Mouse (Mus musculus): ENCODE data around the gene Tmem97. TPM values are rescaled to one million over a fixed set of nuclear protein-coding genes. Genes with fewer than 3 reads are reported as not detected.

Gene Tmem97
- polyA plus RNA-seq, 1 experiment, result 20.6 TPM

DNA sequence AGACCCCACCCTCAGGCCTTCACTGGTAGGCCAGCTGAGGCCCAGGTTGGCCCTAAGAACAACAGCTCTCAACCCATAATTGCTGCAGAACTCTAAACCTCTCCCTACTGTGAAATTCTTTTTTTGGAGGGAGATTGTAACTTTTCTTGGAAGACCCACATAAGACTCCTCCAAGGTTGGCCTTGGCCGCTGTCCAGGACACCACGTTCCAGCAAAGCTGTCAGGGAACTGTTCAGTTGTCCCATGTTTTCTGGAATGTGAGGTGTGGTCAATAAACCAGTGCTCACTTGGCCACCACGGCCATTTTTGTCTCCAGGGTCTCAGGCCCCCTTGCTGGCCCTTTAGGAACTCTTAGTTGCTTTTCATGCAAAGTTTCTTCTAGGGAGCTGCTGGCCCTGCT is 28.7 kb downstream of the Tmem97 start:
- no peak for DNase-seq
- no peaks in the 10 kb centered on the region for H3K27me3 ChIP-seq (ENCODE audit: control insufficient read depth, insufficient read depth, low read length)
- H3K36me3 ChIP-seq (ENCODE audit: control insufficient read depth, insufficient read depth, low read length), result peaks cover 33% of the 10 kb centered on the region
- no peak for TF ChIP-seq CTCF (IDR thresholded peaks at IDR 0.05; ENCODE audit: borderline replicate concordance, control insufficient read depth, extremely low read depth, insufficient read depth, low read length, poor library complexity)
- TF ChIP-seq POLR2A (IDR thresholded peaks at IDR 0.05; ENCODE audit: control insufficient read depth, extremely low read depth, insufficient read depth, low read length, poor library complexity), result no peak
- WGBS, result 93% methylated on average over 3 of the region's 3 CpGs
- no peaks in the 10 kb centered on the region for H3K4me1 ChIP-seq (replicated peaks; ENCODE audit: control insufficient read depth, insufficient read depth, low read length)
- no peak overlapping the region for H3K4me3 ChIP-seq (ENCODE audit: control insufficient read depth, insufficient read depth, low read length)
- no peak overlapping the region for H3K27ac ChIP-seq (ENCODE audit: control insufficient read depth, insufficient read depth, low read length)

DNA sequence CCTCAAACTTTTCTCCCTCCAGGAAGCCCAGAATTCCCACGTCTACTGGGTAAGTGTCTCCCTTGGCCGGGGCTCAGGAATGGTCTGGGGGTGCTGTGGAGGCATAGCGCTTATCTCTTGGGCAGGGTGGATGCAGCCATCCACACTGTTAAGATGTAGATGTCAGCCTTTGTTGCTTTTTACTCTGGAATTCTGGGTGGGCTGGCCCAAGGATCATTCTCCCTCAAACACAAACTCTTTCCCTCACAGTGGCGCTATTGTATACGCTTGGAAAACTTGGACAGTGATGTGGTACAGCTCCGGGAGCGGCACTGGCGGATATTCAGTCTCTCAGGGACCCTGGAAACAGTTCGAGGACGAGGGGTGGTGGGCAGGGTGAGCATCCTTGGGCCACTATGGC is 31.6 kb downstream of the Tmem97 start:
- Histone ChIP-seq H3K27me3 (ENCODE audit: control insufficient read depth, insufficient read depth, low read length) (no peaks in the 10 kb centered on the region), H3K36me3 (ENCODE audit: control insufficient read depth, insufficient read depth, low read length) (peaks cover 40% of the 10 kb centered on the region), H3K4me1 (replicated peaks; ENCODE audit: control insufficient read depth, insufficient read depth, low read length) (no peaks in the 10 kb centered on the region), H3K27ac (ENCODE audit: control insufficient read depth, insufficient read depth, low read length) (no peak overlapping the region), H3K4me3 (ENCODE audit: control insufficient read depth, insufficient read depth, low read length) (no peak overlapping the region)
- WGBS, result 98% methylated on average over 10 of the region's 10 CpGs
- DNase-seq, result no peak
- no peak for TF ChIP-seq CTCF (IDR thresholded peaks at IDR 0.05; ENCODE audit: borderline replicate concordance, control insufficient read depth, extremely low read depth, insufficient read depth, low read length, poor library complexity)
- no peak for TF ChIP-seq POLR2A (IDR thresholded peaks at IDR 0.05; ENCODE audit: control insufficient read depth, extremely low read depth, insufficient read depth, low read length, poor library complexity)

DNA sequence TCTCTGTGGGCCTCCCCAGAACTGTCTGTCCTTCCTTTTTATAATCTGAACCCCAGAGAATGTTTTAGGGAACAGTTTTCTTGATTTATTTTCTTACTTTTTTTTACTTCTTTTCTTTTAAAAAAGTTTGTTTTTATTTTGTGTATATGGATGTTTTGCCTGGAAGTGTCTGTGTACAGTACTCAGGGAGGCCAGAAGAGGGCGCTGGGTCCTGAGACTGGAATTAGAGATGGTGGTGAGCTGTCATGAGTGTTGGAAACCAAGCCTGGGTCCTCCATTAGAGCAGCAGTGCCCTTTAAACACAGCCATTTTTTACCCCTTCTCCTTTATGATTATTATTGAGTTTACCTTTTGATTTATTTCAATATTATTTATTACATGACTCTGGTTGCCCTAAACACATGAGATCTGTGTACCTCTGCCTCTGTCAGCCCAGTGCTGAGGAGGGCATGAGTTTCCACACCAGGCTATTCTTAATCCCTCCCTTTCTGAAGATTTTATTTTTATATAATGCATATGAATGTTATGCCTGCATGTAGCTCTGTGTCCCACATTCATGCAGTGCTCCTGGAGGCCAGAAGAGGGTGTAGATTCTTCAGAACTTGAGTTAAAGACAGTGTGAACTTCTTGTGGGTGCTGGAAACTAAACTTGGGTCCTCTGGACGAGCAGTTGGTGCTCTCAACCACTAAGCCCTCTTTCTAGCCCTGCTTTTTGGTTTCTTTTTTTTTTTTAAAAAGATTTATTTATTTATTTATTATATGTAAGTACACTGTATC is 34.8 kb downstream of the Tmem97 start:
- 87% methylated on average over 2 of the region's 2 CpGs for WGBS
- Histone ChIP-seq H3K36me3 (ENCODE audit: control insufficient read depth, insufficient read depth, low read length) (peaks cover 26% of the 10 kb centered on the region), H3K4me3 (ENCODE audit: control insufficient read depth, insufficient read depth, low read length) (no peak overlapping the region), H3K4me1 (replicated peaks; ENCODE audit: control insufficient read depth, insufficient read depth, low read length) (peaks cover 4% of the 10 kb centered on the region), H3K27me3 (ENCODE audit: control insufficient read depth, insufficient read depth, low read length) (no peaks in the 10 kb centered on the region), H3K27ac (ENCODE audit: control insufficient read depth, insufficient read depth, low read length) (no peak overlapping the region)
- DNase-seq, result no peak
- TF ChIP-seq CTCF (IDR thresholded peaks at IDR 0.05; ENCODE audit: borderline replicate concordance, control insufficient read depth, extremely low read depth, insufficient read depth, low read length, poor library complexity) (no peak), POLR2A (IDR thresholded peaks at IDR 0.05; ENCODE audit: control insufficient read depth, extremely low read depth, insufficient read depth, low read length, poor library complexity) (no peak)

DNA sequence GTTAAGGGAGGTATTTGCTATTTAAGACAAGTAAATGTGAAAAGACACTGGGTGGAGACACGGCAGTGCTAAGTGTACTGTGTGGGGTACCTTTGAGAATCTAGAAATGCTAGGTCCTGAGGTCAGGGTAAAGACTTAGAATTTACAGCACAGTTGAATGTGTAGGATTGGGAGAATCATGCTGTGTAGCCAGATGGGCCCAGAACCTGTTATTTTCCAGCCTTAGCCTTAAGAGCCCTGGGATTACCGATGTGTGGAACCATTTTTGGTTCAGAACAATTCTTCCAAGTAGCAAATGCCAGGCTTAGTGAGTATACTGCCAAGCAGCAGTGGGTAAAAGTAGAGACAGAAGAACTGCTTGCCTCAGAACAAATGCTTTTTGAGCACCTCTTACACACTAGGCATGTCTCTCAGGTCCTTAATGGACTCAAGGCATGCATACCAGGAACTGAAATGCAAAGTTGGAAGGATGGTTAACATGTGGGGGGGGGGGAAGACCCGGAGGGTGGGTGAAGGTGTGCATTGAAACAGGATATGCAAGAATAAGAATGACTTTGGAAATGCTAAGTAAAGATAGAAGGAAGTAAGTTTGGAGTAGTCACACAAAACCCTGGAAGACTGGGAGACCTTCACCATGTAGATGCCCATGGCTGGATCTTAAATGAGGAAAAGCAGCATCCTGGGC is 37.3 kb downstream of the Tmem97 start:
- Histone ChIP-seq H3K4me3 (ENCODE audit: control insufficient read depth, insufficient read depth, low read length) (no peak overlapping the region), H3K36me3 (ENCODE audit: control insufficient read depth, insufficient read depth, low read length) (peaks cover 16% of the 10 kb centered on the region), H3K4me1 (replicated peaks; ENCODE audit: control insufficient read depth, insufficient read depth, low read length) (peaks cover 4% of the 10 kb centered on the region), H3K27me3 (ENCODE audit: control insufficient read depth, insufficient read depth, low read length) (no peaks in the 10 kb centered on the region), H3K27ac (ENCODE audit: control insufficient read depth, insufficient read depth, low read length) (no peak overlapping the region)
- DNase-seq, result no peak
- TF ChIP-seq POLR2A (IDR thresholded peaks at IDR 0.05; ENCODE audit: control insufficient read depth, extremely low read depth, insufficient read depth, low read length, poor library complexity), result no peak
- TF ChIP-seq CTCF (IDR thresholded peaks at IDR 0.05; ENCODE audit: borderline replicate concordance, control insufficient read depth, extremely low read depth, insufficient read depth, low read length, poor library complexity), result no peak
- 76% methylated on average over 3 of the region's 3 CpGs for WGBS

DNA sequence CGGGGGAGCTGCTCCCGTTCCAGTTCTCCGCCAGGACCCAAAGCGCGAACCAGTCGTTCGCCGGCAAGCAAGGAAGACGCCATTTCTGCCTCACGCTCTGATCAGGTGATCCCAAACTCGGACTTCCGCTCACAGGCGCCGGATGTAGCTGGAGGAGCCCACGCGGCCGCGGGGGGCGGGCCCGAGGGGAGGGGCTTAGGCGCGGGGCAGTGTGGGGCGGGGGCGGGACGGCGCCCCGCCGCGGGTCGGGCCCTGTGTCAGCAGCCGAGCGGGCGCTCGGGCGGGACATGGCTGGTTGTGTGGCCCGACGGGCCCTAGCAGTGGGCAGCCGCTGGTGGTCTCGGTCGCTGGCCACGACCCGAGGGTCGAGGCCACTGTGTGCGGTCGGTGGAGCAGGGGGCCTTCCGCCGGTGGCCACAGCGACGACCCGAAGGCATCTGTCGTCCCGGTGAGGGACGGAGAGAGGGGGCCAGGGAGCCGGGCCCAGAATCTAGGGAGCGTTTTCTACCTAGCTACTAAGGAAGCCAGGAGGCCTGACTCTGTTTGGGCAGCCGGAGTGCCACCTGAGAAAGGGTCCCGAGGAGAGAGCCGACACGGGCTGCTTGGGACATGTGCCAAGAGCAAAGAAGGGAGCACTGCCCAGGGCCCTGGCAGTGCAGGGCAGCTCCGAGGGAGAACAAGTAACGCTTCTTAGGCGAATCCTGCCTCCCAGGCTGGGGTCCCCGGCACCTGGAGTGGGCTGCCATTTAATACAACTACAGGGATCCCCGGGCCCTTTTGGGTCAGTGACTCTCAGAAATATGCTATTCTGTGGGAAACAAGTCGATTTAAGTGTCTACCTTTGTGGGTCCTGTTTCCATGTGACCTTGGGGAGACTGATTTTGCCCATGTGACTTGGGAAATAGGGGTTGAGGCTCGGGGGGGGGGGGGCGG is 38.3 kb downstream of the Tmem97 start, which contains the start of the genes Tmem199 and Poldip2:
Gene Tmem199 (minus strand): TSS at position 148 of the 933 bp plus-strand sequence.
Gene Poldip2 (plus strand): TSS at position 169 of the 933 bp plus-strand sequence.
- Histone ChIP-seq H3K4me3 (ENCODE audit: control insufficient read depth, insufficient read depth, low read length) (peak within 1 kb of the TSS; percentile 93), H3K27ac (ENCODE audit: control insufficient read depth, insufficient read depth, low read length) (no peak within 1 kb of the TSS), H3K4me1 (replicated peaks; ENCODE audit: control insufficient read depth, insufficient read depth, low read length) (peaks cover 4% of the 10 kb centered on the region), H3K27me3 (ENCODE audit: control insufficient read depth, insufficient read depth, low read length) (no peaks in the 10 kb centered on the region), H3K36me3 (ENCODE audit: control insufficient read depth, insufficient read depth, low read length) (peaks cover 12% of the 10 kb centered on the region)
- peak; percentile 88 for DNase-seq
- WGBS, result under 1% methylated on average over 67 of the region's 67 CpGs
- TF ChIP-seq POLR2A (IDR thresholded peaks at IDR 0.05; ENCODE audit: control insufficient read depth, extremely low read depth, insufficient read depth, low read length, poor library complexity), result peak; percentile 89
- no peak for TF ChIP-seq CTCF (IDR thresholded peaks at IDR 0.05; ENCODE audit: borderline replicate concordance, control insufficient read depth, extremely low read depth, insufficient read depth, low read length, poor library complexity)

DNA sequence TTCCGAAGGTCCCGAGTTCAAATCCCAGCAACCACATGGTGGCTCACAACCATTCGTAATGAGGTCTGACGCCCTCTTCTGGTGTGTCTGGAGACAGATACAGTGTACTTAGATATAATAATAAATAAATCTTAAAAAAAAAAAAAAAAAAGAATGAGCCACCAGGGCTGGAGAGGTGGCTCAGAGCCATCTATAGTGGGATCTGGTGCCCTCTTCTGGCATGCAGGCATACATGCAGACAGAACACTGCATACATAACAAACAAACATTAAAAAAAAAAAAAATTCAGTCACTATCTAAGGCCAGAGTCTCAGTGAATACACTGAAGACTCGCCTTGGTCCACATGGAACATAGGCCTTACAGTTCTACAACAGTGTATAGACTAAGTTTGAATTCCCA is 41.4 kb downstream of the Tmem97 start:
- no peak overlapping the region for H3K4me3 ChIP-seq (ENCODE audit: control insufficient read depth, insufficient read depth, low read length)
- 93% methylated on average over 5 of the region's 5 CpGs for WGBS
- no peak overlapping the region for H3K27ac ChIP-seq (ENCODE audit: control insufficient read depth, insufficient read depth, low read length)
- H3K27me3 ChIP-seq (ENCODE audit: control insufficient read depth, insufficient read depth, low read length), result no peaks in the 10 kb centered on the region
- peaks cover 4% of the 10 kb centered on the region for H3K4me1 ChIP-seq (replicated peaks; ENCODE audit: control insufficient read depth, insufficient read depth, low read length)
- TF ChIP-seq POLR2A (IDR thresholded peaks at IDR 0.05; ENCODE audit: control insufficient read depth, extremely low read depth, insufficient read depth, low read length, poor library complexity), result no peak
- TF ChIP-seq CTCF (IDR thresholded peaks at IDR 0.05; ENCODE audit: borderline replicate concordance, control insufficient read depth, extremely low read depth, insufficient read depth, low read length, poor library complexity), result no peak
- H3K36me3 ChIP-seq (ENCODE audit: control insufficient read depth, insufficient read depth, low read length), result peaks cover 5% of the 10 kb centered on the region
- peak; percentile 14 for DNase-seq
